Comparison of ENCODE assay signal across 8 mouse cellular contexts in the genomic region with DNA sequence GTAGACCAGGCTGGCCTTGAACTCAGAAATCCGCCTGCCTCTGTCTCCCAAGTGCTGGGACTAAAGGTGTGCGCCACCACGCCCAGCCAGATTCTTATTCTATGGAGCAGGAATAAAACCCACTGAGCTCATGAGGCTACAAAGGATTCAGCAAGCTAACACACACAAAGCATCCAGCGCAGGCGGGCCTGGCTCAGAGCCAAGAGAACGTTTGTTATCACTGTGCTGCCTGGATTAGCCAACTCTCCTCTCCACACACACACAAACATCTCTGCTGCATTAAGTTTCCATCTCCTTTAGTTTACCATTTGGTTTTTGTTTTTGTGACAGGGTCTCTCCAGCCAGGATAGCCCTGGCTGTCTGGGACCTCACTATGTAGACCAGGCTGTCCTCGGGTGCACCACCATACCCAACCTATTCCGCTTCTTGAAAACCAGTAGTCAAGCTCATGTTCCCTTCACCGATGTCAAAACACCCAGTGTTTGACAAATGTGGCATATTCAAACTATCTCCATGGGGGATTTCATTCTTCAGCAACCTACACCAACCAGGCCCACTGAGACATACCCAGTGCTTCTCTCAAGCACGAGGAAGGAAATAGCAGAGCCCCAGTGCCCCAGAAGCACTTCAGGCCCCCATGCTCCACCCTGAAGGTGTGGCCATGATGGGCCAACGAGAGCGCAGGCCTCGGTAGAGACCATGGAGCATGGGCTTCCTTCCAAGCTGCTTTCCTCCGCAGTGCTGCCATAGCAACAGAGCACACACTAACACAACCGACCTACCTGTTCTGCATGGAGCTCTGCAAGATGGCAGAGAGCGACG. TPM values are rescaled to one million over a fixed set of nuclear protein-coding genes. Genes with fewer than 3 reads are reported as not detected.
DNase-seq lines count a peak whose midpoint lies in the region; ATAC-seq lines count a peak whose summit lies in the region.

No protein-coding gene starts in this region.

- no peaks in the 10 kb centered on the region for H3K9me3 ChIP-seq in intestine, embryonic 15.5 days
- H3K9me3 ChIP-seq in stomach, embryonic 16.5 days (replicated peaks; ENCODE audit: control insufficient read depth, low read length) = no peaks in the 10 kb centered on the region

- intact Hi-C loops in left cerebral cortex, postnatal 10 days (cut with DNase I) = no loop called here

- peaks cover 14% of the 10 kb centered on the region for H3K4me1 ChIP-seq in intestine, embryonic 15.5 days (replicated peaks)
- H3K4me1 ChIP-seq in stomach, embryonic 16.5 days (ENCODE audit: control insufficient read depth, insufficient read depth, low read length) = 0 out of 2 replicates have a peak, but pooled peaks cover 10% of the 10 kb centered on the region

- DNase-seq in MN1 (ENCODE audit: low spot score) = peak; percentile 69
- peak; percentile 81 for DNase-seq in adrenal gland, postnatal 14 days
- DNase-seq in frontal cortex, adult 2 months (ENCODE audit: extremely low spot score in 1 of 2, low spot score in 1 of 2) = peak; percentile 75 to 85
- peak; percentile 67 to 86 for DNase-seq in left cerebral cortex, postnatal 10 days (ENCODE audit: extremely low spot score in 1 of 2, low spot score in 2 of 2)
- DNase-seq in gastrocnemius, adult 8-10 months (ENCODE audit: low spot score in 2 of 2) = no peak

- ATAC-seq in intestine, embryonic 15.5 days = peak; percentile 75
- ATAC-seq in megakaryocyte progenitor cell, adult 5-6 weeks (replicated peaks; ENCODE audit: poor library complexity) = peak; percentile 95
- peak; percentile 81; the same call in 1 of the 2 replicates for ATAC-seq in stomach, embryonic 16.5 days (ENCODE audit: insufficient read depth, low FRiP score)

- peaks cover 53% of the 10 kb centered on the region for H3K36me3 ChIP-seq in intestine, embryonic 15.5 days
- peaks cover 6% of the 10 kb centered on the region for H3K36me3 ChIP-seq in stomach, embryonic 16.5 days (ENCODE audit: control insufficient read depth, insufficient read depth, low read length)

- no peak overlapping the region for H3K4me3 ChIP-seq in intestine, embryonic 15.5 days (replicated peaks)
- H3K4me3 ChIP-seq in stomach, embryonic 16.5 days (replicated peaks; ENCODE audit: low read length) = no peak overlapping the region

- peak overlapping the region; percentile 24 for H3K27ac ChIP-seq in intestine, embryonic 15.5 days
- H3K27ac ChIP-seq in stomach, embryonic 16.5 days (ENCODE audit: low read length) = 0 out of 2 replicates have a peak overlapping the region, but pooled peaks have one; percentile 0

- 48% methylated on average over 17 of the region's 17 CpGs for WGBS in intestine, embryonic 15.5 days
- 46% methylated on average over 17 of the region's 17 CpGs for WGBS in stomach, embryonic 16.5 days

- no peak overlapping the region for H3K4me2 ChIP-seq in intestine, embryonic 15.5 days (replicated peaks)
- no peak overlapping the region for H3K4me2 ChIP-seq in stomach, embryonic 16.5 days (ENCODE audit: low read depth, low read length)

- no peak overlapping the region for H3K9ac ChIP-seq in intestine, embryonic 15.5 days
- H3K9ac ChIP-seq in stomach, embryonic 16.5 days (ENCODE audit: low read length) = no peak overlapping the region

- H3K27me3 ChIP-seq in intestine, embryonic 15.5 days (replicated peaks) = no peaks in the 10 kb centered on the region
- no peaks in the 10 kb centered on the region for H3K27me3 ChIP-seq in stomach, embryonic 16.5 days (ENCODE audit: control insufficient read depth, insufficient read depth, low read length)

RNA-seq across cellular contexts. Expression of gene Camkk2, which starts 19.6 kb away (rescaled TPM):
- 21.3 and 30.5 TPM in 2 replicates for total RNA-seq in adrenal gland, postnatal 14 days (2021)
- 193 and 204 TPM in 2 replicates for polyA plus RNA-seq in frontal cortex, adult 2 months (2012; rRNA removed)
- 20.5 and 23.8 TPM in 2 replicates for polyA plus RNA-seq in intestine, embryonic 15.5 days (2015; fragmentation: Nextera tagmentation; extraction: Ambion mirVana)
- 100 to 1,000 TPM; 182 to 192 TPM for total RNA-seq in left cerebral cortex, postnatal 10 days (2021)
- 29.4 and 30.7 TPM in 2 replicates for total RNA-seq in megakaryocyte progenitor cell, adult 5-6 weeks (2015)
- total RNA-seq in megakaryocyte progenitor cell, adult 5-6 weeks (2017) = 23.2 and 34.3 TPM in 2 replicates
- polyA plus RNA-seq in stomach, embryonic 16.5 days (2015; fragmentation: Nextera tagmentation; extraction: Ambion mirVana) = 18.4 and 19.3 TPM in 2 replicates
- 1 to 10 TPM; 2.0 to 3.4 (median 3.1) TPM for total RNA-seq in gastrocnemius, adult 8-10 months (2022)

RNA-seq across cellular contexts. Expression of gene Anapc5, which starts 22.4 kb away (rescaled TPM):
- total RNA-seq in adrenal gland, postnatal 14 days (2021) = 173 and 195 TPM in 2 replicates
- polyA plus RNA-seq in frontal cortex, adult 2 months (2012; rRNA removed) = 399 and 447 TPM in 2 replicates
- polyA plus RNA-seq in intestine, embryonic 15.5 days (2015; fragmentation: Nextera tagmentation; extraction: Ambion mirVana) = 362 and 376 TPM in 2 replicates
- total RNA-seq in left cerebral cortex, postnatal 10 days (2021) = 100 to 1,000 TPM; 307 to 314 TPM
- total RNA-seq in megakaryocyte progenitor cell, adult 5-6 weeks (2015) = 193 and 210 TPM in 2 replicates
- total RNA-seq in megakaryocyte progenitor cell, adult 5-6 weeks (2017) = 298 and 322 TPM in 2 replicates
- polyA plus RNA-seq in stomach, embryonic 16.5 days (2015; fragmentation: Nextera tagmentation; extraction: Ambion mirVana) = 380 and 385 TPM in 2 replicates
- 100 to 1,000 TPM; 504 to 612 (median 591) TPM for total RNA-seq in gastrocnemius, adult 8-10 months (2022)

RNA-seq across cellular contexts. Expression of gene Rnf34, which starts 51.1 kb away (rescaled TPM):
- total RNA-seq in adrenal gland, postnatal 14 days (2021) = 21.7 and 27.2 TPM in 2 replicates
- 27.5 and 31.7 TPM in 2 replicates for polyA plus RNA-seq in frontal cortex, adult 2 months (2012; rRNA removed)
- 25.9 and 30.7 TPM in 2 replicates for polyA plus RNA-seq in intestine, embryonic 15.5 days (2015; fragmentation: Nextera tagmentation; extraction: Ambion mirVana)
- total RNA-seq in left cerebral cortex, postnatal 10 days (2021) = 10 to 100 TPM; 40.0 to 46.5 TPM
- 7.9 and 10.1 TPM in 2 replicates for total RNA-seq in megakaryocyte progenitor cell, adult 5-6 weeks (2015)
- total RNA-seq in megakaryocyte progenitor cell, adult 5-6 weeks (2017) = 12.7 and 15.6 TPM in 2 replicates
- 30.8 and 33.6 TPM in 2 replicates for polyA plus RNA-seq in stomach, embryonic 16.5 days (2015; fragmentation: Nextera tagmentation; extraction: Ambion mirVana)
- total RNA-seq in gastrocnemius, adult 8-10 months (2022) = 10 to 100 TPM; 19.5 to 28.2 (median 20.1) TPM

Comparison
In these comparisons a context has a peak if more than half of its experiments do, and no peak if none do; other contexts are left out.
1. DNase-seq: peak in MN1 (single experiment), adrenal gland, postnatal 14 days (single experiment), frontal cortex, adult 2 months (2 of 2) and left cerebral cortex, postnatal 10 days (2 of 2); none in gastrocnemius, adult 8-10 months (0 of 2).
2. Peak in every context shown above with its lines, with median percentiles within 50 percentile points of each other: ATAC-seq.